Mouse (Mus musculus): Measurements from ENCODE around the gene Zbtb21. TPM values are rescaled to one million over a fixed set of nuclear protein-coding genes. Genes with fewer than 3 reads are reported as not detected.
"Not testable (repeated sequence)": the region's sequence is repeated elsewhere in the genome, so short reads cannot be mapped to it uniquely, and the experiment has no call there.

Zbtb21 gene
- total RNA-seq, 2 experiments from 2014 or later = 26.7 to 27.8 TPM

DNA sequence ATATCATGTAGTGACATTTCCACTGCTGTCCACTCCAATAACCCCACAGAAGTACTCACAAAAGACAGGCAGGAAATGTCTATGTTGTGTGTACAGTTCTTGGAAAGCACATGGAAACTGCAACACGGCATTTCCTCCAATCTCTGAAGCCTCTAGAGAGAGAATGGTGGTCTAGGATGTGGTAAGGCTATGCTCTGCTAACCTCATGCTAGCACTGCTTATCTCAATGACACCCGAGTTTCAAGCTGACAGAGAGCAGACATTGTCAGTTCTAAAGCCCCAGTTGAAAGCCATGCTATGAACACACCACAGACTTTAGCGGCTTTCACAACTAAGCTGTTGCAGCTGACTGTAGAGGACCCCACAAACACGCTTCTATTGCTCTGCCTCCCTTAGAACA lies 13.6 kb downstream of the Zbtb21 start:
- no peak for DNase-seq (ENCODE audit: low spot score in 2 of 2)

DNA sequence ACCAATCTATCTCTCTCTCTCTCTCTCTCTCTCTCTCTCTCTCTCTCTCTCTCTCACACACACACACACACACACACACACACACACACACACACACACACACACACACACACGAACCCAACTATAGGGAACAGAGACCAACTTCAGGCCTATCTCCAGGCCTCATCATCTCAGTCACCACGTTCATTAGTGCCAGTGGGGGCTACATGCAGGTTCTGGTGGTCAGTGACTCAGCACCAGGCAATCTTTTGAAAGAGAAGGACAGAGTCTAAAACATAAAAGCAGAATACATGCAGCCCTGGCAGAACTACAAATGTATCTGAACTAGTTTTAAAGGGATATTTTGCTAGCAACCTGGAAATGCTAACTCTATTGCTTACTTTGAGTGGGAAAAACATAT lies 15.4 kb downstream of the Zbtb21 start:
- not testable (repeated sequence) for DNase-seq (ENCODE audit: low spot score in 2 of 2)

DNA sequence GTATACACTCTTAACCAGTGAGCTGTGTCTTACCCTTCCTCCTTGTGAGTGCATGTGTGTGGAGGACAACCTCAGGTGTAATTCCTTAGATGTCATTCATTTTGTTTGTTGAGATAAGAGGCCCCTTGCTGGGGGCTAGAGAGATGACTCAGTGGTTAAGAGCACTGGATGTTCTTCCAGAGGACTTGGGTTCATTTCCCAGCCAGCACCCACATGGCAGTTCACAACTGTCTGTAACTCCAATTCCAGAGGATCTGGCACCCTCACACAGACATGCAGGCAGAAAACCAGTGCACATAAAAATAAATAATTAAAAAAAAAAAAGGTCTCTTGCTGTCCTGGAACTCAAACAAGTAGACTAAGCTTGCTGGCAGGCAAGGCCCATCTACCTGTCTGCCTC lies 20.6 kb downstream of the Zbtb21 start:
- DNase-seq (ENCODE audit: low spot score in 2 of 2) = no peak

DNA sequence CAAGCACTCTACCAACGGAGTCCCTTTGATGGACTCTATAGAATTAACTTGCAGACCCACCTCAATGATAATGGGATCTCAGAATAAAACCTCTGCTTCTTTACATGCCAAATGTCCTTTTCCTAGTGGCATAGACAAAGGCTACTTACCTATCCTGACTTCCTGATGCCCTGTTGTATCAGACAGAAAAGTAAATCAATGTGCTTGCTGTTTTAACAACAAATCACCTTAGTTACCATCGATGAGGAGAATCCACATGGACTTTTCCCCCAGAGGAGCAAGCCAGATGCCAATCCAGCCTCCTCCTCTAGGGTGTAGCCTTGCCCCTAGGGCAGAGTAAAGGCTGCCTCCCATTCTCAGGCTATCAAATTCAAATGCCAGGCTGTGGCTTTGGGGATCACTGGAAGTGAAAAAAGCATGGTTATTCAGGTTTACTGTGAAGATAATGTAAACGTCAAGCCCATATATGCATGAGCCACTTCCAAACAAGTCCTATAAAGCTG lies 21.9 kb downstream of the Zbtb21 start:
- DNase-seq (ENCODE audit: low spot score in 2 of 2) = no peak

DNA sequence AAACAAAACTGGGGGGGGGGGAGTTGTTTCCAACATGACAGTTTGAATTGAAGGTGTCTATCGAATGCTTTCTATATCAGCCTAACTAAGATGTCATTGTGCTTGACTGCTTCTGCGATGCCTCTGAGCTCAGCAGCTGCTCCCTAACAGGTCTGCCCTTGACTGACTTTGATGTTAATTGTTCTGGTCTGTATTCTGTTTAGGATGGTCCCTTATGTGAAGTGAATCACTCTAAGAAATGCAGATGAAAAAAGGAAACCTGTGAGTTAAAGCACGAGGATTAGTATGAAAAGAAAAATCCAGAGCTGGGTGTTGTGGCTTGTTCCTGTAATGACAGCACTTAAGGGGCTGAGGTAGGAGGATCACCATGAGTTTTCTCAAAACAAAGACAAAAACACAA lies 26.6 kb downstream of the Zbtb21 start:
- no peak for DNase-seq (ENCODE audit: low spot score in 2 of 2)

DNA sequence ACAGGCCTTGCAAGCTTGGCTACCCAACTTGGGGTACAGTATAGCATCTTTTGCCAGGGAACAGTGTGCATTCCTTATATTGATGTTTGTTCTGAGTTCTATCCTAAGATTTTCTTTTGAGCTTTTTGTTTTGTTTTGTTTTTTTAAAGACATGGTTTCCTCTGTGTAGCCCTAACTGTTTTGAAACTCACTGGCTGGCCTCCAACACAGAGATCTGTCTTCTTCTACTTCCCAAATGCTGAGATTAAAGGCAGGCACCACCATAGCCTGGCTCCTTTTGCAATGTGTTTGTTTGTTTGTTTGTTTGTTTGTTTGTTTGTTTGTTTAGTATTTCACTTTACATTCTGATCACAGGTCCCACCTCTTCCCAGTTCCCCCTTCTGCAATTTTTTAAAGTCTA lies 32.2 kb downstream of the Zbtb21 start:
- no peak for DNase-seq (ENCODE audit: low spot score in 2 of 2)

DNA sequence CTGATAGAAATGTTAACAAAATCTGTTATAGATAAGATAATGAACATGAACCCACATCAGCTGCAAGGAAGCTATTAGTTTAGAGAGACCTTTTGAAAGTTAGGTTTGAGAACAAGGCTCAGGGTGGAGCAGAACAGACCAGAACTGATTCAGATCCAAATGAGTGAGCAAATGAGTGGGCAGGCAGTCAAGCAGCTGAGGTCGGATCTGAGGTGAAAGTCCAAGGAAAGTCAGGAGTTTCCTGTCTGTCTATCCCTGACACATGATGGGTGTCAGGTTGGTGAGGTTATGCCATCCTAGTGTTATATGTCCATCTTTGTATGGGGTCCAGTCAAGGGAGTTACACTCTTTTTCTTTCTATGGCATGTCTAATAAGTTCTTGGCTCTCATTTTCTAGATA lies 32.9 kb downstream of the Zbtb21 start:
- DNase-seq (ENCODE audit: low spot score in 2 of 2) = no peak

DNA sequence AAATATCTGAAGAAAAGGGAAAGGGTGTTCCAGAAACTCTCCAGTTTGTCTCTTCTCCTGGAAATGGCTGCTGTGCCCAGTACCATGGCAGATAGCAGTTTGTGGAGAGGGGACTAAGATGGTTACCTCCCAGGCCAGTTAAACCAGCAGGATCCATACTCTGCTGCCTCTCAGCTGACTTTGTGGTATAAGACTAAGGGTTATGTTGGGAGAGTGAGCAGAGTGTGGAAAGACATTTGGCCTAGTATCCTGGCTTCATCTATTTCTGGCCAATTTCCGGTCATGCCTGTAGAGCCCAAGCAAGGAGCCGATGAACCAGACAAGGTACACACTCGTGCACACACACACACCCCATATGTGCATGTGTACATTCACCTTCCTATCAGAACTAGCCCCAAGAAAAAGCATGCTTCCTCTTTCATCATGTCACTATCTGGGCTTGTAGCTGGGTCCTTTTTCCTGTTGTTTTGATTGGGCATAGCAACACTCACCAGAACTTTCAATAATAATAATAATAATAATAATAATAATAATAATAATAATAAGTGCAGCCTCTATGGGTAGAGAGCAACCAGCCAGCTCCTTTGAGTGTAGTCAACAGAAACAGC lies 35.0 kb downstream of the Zbtb21 start:
- no peak for DNase-seq (ENCODE audit: low spot score in 2 of 2)

DNA sequence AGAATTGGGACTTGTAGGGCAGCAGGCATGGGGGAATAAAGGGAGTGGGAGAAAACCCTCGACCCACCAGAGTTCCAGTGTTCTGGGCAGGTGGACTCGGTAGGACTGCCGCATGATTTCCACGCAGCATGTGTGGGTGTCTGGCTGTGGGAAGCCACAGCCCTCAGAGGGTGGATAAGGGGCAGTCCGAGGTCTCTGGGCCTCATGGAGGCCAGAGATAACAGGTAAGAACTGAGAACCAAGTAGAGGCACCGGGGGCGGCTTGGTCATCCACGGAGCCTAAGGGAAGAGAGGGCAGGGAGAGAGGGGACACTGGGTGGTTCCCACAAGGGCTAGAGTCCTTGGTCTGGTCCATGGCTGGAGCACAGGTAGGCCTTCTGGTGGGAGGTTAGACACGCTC lies 36.0 kb downstream of the Zbtb21 start:
- DNase-seq (ENCODE audit: low spot score in 2 of 2) = no peak

DNA sequence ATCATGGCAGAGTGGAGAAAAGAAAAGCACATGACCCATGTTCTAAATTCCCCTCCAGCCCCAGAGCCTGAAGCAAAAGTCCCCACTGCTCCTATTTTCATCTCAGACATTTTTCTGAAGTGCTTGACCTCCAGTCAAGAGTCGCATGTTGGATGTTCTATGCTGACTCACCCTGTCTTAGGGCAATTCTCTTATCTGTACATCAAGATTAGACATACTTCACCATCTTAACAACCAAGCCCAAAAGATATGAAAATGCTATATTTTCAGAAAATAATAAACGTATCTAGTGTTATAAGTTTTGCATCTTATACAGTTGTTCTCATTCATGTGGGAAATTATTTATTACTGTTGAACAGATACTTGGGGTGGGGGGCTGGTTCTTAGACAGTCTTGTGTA lies 36.7 kb downstream of the Zbtb21 start:
- no peak for DNase-seq (ENCODE audit: low spot score in 2 of 2)

DNA sequence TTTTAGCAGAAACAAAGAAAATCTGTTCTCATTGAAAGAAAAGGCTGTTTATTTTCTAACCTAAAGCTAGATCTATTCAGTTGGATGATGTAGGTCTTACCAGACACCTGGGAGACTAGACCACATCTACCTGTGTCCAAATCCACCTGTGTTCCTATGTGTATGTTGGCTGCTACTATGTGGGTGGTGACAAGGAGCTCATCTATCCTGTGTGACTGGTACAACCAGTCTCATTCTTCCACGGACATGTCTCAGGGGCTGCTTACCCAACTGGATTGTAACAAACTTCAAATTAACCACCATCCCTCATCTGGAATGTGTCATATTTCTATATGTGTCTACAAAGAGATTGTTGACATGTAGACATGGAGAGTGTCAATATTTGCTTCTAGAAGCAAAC lies 38.7 kb downstream of the Zbtb21 start:
- no peak for DNase-seq (ENCODE audit: low spot score in 2 of 2)

DNA sequence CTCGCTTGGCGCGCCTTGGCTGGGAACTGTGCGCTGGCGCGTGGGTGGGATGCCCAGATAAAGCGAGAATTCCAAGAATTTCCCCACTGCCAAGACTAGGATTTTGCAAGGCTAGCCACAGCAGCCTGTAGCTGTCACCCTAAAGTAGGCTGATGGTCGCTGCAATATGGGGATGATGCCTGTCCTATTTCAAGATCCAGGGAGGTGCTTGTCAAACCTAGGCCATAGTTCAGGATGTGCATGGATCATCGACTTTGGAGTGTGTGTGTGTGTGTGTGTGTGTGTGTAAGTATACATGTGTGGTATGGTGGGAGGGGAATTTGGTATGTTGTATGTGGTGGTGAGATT lies 39.7 kb downstream of the Zbtb21 start:
- no peak for DNase-seq (ENCODE audit: low spot score in 2 of 2)

DNA sequence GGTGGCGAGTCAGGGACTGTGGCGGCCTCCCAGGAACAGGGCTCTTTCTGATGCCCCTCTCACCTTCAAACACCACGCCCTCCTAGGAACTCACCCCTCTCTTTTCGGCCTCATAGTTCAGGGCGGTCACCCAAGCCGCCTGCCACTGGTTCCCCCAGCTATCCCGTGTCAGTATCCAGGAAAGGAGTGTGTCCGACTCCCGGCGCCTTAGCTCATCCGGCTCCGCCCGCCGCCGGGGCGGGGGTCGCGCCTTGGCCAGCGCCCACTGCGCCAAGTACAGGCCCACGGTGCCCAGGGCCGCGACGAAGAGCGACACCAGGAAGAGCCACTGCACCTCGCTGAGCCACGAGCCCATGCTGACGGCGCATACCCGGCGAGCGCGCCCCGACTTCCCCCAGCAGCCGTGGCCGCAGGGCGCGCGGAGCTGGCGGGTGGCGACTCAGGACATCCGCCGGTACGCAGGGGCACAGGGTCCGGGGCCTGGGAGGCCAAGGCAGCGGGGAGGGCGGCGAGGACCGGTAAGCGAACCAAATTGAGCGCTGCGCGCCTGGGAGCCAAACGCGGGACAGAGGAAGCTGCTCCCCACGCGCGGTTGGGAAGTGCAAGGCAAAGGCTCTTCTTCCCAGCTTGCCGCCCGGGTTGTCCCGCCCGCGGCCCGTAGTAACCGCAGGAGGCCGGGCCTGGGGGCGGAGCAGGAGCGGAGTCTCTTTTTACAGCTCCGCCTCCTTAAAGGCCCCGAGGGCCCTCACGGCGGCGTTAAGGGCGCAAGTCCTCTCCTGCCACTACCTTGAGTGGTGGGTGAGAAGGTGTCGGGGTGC lies 40.3 kb downstream of the Zbtb21 start:
- DNase-seq (ENCODE audit: low spot score in 2 of 2) = peak; percentile 82 to 86

DNA sequence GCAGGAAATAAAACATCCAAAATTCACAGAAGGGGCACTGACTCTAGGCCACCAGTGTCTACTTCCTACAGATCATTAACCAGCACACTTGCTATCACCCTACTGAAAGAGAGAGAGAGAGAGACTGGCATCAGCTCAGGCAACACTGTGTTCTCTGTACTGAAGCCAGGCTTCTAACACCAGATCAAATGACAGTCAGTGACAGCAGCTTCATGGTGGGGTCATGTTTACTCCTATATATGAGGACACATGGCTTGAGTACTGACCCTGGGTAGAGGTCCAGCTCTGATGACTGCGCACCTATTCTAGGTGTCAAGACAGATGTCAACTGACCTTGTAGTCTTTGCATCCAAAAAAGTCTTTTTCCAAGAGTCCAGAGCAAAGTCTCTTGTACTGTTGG lies 41.8 kb downstream of the Zbtb21 start:
- DNase-seq (ENCODE audit: low spot score in 2 of 2) = peak in 1 of 2 experiments; percentile 3

DNA sequence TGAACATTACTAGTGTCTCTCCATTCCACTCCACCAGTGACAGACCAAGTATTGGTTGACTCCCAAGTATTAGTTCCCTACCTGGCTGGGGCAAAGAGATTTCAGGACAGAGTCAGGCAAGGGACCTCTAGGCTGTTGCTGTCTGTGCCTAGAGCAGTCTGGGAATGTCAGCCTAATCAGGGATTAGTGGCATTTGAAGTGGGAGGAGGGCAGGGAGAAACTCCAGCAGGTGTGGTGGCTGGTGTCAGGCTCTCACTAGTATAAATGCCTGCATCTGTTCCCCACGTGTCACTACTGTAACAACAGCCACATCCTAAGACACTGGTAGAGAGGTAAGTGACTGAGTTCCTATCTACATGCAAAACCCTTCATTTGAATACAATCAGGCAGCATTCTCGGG lies 42.6 kb downstream of the Zbtb21 start:
- no peak for DNase-seq (ENCODE audit: low spot score in 2 of 2)

DNA sequence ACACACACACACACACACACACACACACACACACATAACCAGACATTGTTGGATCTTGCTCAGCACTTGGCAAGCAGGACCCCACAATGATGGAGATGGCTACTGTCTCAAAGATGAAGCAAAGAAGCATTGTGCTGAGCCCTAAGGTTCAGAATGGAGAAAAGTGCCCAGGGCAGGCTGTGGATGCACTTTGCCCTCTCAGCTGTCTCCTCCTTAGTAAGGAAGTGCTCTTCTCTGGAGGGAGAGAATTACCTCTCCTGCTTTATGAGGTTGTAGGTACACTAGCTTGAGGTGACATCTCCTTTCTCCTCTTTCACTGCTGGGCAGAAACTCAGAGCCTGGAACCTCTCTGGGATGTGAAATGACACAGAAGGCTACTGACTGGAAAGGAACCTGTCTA lies 49.5 kb downstream of the Zbtb21 start:
- no peak for DNase-seq (ENCODE audit: low spot score in 2 of 2)

DNA sequence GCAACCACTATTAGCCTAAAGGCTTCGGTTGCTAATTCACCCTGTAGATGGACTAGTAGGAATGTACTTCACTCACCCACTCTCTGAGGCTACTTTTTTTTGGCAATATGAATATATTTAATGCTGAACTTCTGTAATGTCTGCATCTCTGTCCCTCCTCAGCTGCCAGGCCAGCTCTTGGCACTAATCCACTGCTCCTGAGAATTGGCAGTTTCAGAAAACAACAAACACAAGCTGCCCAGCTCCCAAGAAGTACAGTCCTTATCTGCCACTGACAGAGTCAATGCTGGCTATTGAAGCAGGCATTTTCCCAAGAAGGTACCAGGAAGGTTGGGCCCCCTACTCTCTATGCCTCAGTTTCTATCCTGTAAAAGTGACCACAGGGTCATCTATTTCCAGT lies 53.1 kb downstream of the Zbtb21 start:
- DNase-seq (ENCODE audit: low spot score in 2 of 2) = peak in 1 of 2 experiments; percentile 8

DNA sequence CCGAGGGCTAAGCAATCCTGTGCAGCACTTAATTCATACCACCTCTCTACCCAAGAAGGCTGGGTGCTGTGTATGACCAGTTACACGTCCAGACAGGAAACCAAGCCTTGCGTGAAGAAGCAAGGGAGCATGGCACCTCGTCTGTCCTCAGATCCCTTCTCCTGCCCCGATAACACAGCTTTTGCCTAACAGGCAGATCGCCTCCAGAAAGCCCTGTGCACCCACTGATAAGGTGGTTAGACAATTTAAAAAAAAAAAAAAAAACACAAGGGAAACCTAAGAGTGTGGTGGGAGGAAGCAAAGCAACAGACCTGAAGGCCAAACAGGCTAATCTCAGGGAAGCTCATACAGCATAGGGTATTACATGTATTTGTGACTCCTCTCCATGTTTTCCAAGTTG lies 54.9 kb downstream of the Zbtb21 start:
- DNase-seq (ENCODE audit: low spot score in 2 of 2) = no peak

DNA sequence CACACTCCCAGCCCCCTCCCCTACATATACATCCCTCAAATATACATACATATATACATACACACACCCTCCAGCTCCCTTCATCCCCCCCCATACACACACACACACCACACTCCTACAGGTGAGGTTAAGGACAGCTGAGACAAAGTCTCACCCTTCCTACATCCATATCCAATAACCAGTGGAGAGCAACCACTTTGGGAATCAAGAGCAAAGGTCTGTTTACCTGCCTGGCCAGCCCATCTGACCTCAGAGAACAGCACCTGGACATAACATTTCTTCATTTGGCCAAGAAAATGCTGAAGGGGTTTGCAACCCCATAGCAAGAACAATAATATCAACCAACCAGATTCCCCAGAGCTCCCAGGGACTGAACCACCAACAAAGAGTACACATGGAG lies 56.1 kb downstream of the Zbtb21 start:
- no peak for DNase-seq (ENCODE audit: low spot score in 2 of 2)

DNA sequence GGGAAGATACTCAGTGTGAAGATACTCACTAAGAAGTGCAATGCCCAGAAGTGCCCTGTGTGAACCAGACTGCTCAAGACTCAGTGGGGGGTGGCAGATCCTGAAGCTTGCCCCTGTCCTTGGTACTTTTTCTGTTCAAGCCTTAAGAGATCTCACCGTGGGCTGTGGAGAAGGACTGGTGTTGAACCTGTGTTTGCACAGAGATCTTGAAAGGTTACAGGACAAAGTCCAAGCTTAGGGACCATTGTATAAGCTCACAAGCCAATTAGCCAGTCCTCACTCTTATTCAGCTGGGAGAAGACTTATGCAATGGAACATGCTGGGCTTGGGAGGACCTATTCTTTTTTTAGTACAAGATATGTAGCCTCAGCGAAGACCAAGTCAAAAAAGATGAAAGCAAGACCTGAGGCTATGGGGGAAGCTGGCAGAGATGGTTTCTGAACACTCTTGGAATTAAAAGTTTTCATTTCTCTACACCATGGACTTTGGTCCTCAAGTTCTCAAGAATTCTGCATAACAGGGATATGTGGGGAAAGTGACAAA lies 56.9 kb downstream of the Zbtb21 start:
- no peak for DNase-seq (ENCODE audit: low spot score in 2 of 2)

DNA sequence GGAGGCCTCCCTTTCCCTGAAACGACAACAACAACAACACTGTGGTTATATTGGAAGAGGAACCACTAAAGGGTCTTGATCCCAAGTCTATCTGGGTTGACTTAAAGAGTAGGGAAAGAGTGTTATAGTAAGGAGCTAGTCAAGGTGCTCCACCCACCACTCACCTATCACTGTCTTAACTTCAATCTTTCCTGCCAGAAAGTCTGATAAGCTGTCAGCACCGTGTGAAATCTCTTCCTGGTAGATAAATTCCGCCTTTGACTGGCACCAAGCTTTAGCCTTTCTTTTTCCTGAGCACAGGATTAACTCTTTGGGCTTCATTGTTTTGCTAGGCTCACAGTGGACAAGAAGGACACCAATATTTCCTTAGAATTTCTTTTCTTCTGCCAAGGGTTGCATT lies 58.4 kb downstream of the Zbtb21 start:
- no peak for DNase-seq (ENCODE audit: low spot score in 2 of 2)

DNA sequence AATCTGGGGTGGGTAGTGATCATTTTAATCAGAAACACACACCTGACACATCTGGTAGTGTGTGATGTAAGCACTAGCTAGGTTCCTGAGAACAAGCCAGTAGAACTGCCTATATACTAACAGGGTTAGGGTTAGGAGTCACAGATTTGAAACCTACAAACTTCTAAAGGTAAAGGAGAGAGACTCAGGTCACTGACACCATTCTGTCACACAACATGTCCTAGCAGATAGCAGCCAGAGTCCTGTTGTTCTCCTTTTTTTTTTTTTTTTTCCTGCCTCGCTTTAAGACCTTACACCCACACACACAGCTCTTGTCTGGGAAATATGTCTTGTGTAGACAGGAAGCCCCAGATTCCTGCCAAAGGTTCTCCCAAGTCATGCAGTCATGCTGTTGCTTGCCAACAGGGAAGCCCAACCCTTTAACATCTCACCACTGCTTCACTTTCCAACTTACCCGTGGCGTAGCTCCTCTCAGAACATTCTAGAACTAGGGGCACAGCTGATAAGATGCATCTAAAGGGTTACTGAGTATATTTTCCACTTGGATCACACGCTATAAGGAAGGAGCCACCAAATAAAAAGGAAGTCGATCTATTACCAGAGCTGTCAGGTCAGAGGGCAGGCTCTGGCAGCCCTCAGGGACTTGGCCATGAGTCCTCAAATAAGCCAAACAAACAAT lies 64.9 kb downstream of the Zbtb21 start:
- DNase-seq (ENCODE audit: low spot score in 2 of 2) = no peak
